Mouse (Mus musculus): ENCODE results near the gene Ttyh2. TPM values are rescaled to one million over a fixed set of nuclear protein-coding genes. Genes with fewer than 3 reads are reported as not detected.

Ttyh2 gene
- polyA plus RNA-seq (2012; ENCODE audit: low replicate concordance), result 7.9 and 9.2 TPM in 2 replicates

DNA sequence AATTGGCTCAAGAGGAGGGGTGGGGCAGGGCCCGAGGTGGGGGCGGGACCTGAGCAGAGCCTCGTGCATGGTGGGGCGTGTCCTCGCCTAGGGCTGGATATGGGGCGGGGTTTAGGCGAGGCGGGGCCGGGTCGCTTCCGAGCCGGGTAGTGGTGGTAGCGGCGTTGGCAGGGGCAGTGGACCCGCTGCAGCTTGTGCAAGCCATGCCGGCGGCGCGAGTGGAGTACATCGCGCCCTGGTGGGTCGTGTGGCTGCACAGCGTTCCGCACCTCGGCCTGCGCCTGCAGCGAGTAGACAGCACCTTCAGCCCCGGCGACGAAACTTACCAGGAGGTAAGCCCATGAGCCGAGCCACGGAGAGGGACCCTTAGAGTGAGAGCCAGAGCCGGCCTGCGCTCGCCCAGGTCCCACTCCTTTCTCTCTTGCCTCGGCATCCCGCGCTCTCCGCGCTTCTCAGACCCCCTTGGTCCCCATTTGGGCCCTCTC lies at the start of gene Ttyh2:
Gene Ttyh2 (plus strand): TSS at position 91 of the 485 bp plus-strand sequence.

DNA sequence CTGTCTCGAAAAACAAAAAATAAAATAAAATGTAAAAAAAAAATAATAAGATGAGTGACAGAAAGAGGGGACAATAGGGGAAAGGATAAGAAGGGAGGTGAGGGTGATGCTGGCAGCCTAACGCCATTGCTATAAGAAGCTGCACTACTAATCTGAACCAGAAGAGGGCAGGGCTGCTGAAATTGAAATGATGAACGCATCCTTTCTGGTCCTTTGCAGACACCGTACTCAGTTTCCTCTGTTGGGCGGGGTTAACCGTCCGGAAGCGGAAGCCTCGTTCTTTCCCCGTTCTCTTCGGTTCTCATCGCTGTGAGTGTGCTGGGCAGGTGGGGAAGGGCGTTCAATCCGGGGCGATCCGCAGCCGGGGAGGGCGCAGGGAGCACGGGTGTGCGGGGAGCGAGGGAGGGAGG lies 6.9 kb upstream of the Ttyh2 start, which contains the start of gene Rpl38:
Gene Rpl38 (plus strand): TSS at position 224 of the 410 bp plus-strand sequence.

DNA sequence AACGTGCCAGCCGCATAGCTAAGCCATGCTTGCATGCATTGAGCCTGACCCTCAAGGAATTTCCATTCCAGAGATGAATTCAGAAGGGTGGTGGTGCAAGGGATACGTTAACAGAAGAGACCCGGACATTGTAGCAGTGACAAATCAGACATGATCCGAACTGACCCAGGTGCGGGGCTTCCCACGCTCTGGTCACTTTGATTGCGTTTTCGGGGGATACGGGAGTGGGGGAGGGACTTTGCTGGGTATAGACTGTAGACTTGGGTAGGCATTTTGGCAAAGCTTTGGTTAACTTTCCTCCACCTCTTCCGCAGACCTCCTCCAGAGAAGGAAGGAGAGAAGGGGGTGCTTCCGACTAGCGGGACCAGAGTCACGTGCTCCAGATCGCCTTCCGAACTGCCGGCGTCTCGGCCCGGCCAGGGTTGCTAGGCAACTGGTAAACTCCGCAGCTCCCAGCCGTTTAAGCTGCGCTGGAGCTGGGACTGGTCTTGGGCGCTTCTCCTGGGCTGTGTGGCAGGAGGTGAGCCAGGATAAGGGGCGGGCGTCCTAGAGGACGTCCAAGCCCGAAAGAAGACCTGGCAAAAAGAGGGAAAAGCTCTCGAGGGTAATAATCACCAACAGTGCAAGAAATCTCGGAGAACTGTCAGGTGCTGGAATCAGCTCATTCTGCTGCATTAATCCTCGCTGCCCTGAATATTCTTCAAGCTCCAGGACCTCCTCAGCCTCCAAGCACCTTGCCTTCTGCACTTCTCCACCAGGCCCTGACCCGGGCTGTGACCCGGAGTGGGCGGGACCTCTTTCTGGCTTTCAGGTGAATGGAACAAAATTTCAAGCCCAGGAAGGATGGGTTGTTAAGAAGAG lies 52.0 kb downstream of the Ttyh2 start, which contains the start of gene Dnaic2:
Gene Dnaic2 (plus strand): TSS at position 444 of the 861 bp plus-strand sequence.

DNA sequence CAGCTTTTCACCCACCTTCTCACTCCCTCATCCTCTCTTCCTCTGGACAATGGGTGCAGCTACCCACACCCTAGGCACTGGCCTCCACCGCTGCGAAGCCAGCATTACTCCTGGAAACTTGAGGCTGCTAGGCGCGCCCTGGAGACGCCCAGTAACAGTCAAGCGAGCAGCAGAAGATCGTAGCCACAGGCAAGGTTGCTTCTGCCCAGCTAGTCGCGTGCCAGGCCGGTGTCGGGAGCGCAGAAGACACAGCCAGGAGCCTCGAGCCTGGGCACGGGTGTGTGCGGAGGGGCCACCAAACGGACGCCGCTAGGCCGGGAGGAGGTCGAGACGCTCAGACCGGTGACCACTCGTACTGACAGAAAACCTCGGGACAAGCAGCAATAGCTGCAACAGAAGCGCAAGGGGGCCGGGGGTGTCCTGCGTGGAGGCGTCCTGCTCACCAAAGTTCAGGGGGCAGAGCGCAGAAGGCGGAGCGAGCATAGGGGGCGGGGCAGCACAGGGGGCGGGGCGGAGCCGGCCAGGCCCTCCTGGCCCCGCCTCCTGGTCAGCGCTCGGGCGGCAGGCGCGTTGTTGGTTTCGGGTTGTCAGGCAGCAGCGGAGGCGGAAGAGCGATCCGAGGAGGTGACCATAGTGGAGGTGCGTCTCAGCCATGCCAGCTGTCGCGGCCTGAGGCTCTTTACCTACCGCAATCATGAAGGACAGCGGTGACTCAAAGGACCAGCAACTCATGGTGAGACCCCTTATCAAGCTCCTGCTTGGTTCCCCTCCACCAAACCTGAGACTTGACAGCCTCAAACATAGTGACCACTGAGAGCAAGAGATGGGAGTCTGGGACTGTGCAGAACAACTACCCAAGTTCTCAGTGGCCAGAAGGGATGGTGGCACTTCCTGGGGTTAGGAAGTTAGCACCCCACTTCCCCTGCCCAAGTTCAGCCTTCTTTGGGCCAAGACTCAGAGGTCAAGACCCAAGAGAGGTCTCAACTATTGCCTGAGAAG lies 89.9 kb downstream of the Ttyh2 start, which contains the start of gene Kif19a:
Gene Kif19a (plus strand): TSS at position 569 of the 999 bp plus-strand sequence.

Other genes with a start within 250 kb of the Ttyh2 start
- 101 and 376 TPM in 2 replicates for gene Rpl38, start 6.9 kb upstream of the Ttyh2 start, polyA plus RNA-seq (2012; ENCODE audit: low replicate concordance)
- 0.12 TPM in 1 of 2 replicates, not detected in the other for gene Dnaic2, start 52.0 kb downstream of the Ttyh2 start, polyA plus RNA-seq (2012; ENCODE audit: low replicate concordance)
- gene Kif19a, start 90.0 kb downstream of the Ttyh2 start, polyA plus RNA-seq (2012; ENCODE audit: low replicate concordance), result 10.1 and 14.4 TPM in 2 replicates
- gene Btbd17, start 120.5 kb downstream of the Ttyh2 start, polyA plus RNA-seq (2012; ENCODE audit: low replicate concordance), result 0.54 TPM in 1 of 2 replicates, not detected in the other
- not detected in 2 replicates for gene Gpr142, start 123.5 kb downstream of the Ttyh2 start, polyA plus RNA-seq (2012; ENCODE audit: low replicate concordance)
- gene Gprc5c, start 175.7 kb downstream of the Ttyh2 start, polyA plus RNA-seq (2012; ENCODE audit: low replicate concordance), result 2.2 and 2.4 TPM in 2 replicates
- gene Cd300a, start 214.6 kb downstream of the Ttyh2 start, polyA plus RNA-seq (2012; ENCODE audit: low replicate concordance), result 5.7 and 7.1 TPM in 2 replicates

Data from hematopoietic multipotent progenitor cell, adult 10-12 weeks (in vitro differentiated cells).